In the genomic region with DNA sequence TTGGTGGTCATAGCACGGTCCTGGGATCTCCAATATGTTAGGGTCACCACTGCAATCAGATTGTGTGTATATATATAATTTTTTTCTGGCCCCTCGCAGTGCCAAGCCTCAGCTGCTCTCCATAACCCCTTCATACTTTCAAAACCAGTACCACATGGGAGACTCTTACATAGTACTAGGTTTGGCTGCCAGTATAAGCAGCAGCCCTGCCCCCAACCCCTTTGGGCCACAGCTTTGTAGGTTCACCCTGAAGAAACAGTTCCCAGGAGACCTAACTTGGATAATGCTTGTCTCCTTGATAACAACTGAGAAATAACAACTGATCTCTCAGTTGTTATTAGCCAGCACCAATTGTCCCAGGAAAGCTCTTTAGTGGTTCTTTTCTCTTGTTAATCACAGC, we compare ENCODE assay signal across 23 mouse cellular contexts.
DNase-seq lines count a peak whose midpoint lies in the region; ATAC-seq lines count a peak whose summit lies in the region.
"Had no signal": no experiment of that assay in that cellular context is flagged by ENCODE, and none has a peak within 500 bp of the region (broad histone marks: within the 10 kb centered on the region; RNA-seq: fewer than 3 reads in every experiment).

No protein-coding gene starts in this region.

- H3K9me3 ChIP-seq in embryonic facial prominence, embryonic 14.5 days (ENCODE audit: control insufficient read depth, low read length) = no peaks in the 10 kb centered on the region
- peaks cover 3% of the 10 kb centered on the region; the same call in 1 of the 2 replicates for H3K9me3 ChIP-seq in embryonic facial prominence, embryonic 10.5 days
- H3K9me3 ChIP-seq: embryonic facial prominence, embryonic 12.5 days; embryonic facial prominence, embryonic 15.5 days; forebrain, embryonic 12.5 days; G1E had no signal

- no peaks in the 10 kb centered on the region for H3K36me3 ChIP-seq in embryonic facial prominence, embryonic 14.5 days (ENCODE audit: control insufficient read depth, insufficient read depth, low read length)
- no peaks in the 10 kb centered on the region for H3K36me3 ChIP-seq in embryonic facial prominence, embryonic 10.5 days (replicated peaks)
- H3K36me3 ChIP-seq: embryonic facial prominence, embryonic 12.5 days; embryonic facial prominence, embryonic 15.5 days; forebrain, embryonic 10.5 days; forebrain, embryonic 12.5 days; G1E had no signal

- no peak overlapping the region for H3K4me3 ChIP-seq in embryonic facial prominence, embryonic 14.5 days (ENCODE audit: low read depth, low read length)
- H3K4me3 ChIP-seq in embryonic facial prominence, embryonic 10.5 days = no peak overlapping the region
- H3K4me3 ChIP-seq: embryonic facial prominence, embryonic 12.5 days; embryonic facial prominence, embryonic 15.5 days; erythroblast, embryonic 14.5 days; forebrain, embryonic 10.5 days; forebrain, embryonic 12.5 days had no signal

- H3K27me3 ChIP-seq in embryonic facial prominence, embryonic 14.5 days (replicated peaks; ENCODE audit: control insufficient read depth, insufficient read depth, low read length) = no peaks in the 10 kb centered on the region
- H3K27me3 ChIP-seq in embryonic facial prominence, embryonic 10.5 days (replicated peaks; ENCODE audit: low read depth, poor library complexity, severe bottlenecking) = no peaks in the 10 kb centered on the region
- H3K27me3 ChIP-seq: embryonic facial prominence, embryonic 12.5 days; embryonic facial prominence, embryonic 15.5 days had no signal

- peak; percentile 37 for DNase-seq in adrenal gland, postnatal 10 days
- DNase-seq in adrenal gland, postnatal 4 days (ENCODE audit: low spot score in 2 of 2) = no peak
- peak; percentile 13 for DNase-seq in embryonic facial prominence, embryonic 14.5 days (ENCODE audit: low spot score)
- DNase-seq in embryonic facial prominence, embryonic 10.5 days (ENCODE audit: low spot score) = no peak
- DNase-seq in NIH3T3 (ENCODE audit: low read depth) = peak; percentile 72
- DNase-seq: adrenal gland, adult 8-10 months; B cell, adult 2 months; cerebellum, adult 11 months; cerebellum, adult 18-20 months; cerebellum, adult 8-10 months; cerebellum, adult 9-11 months; cerebellum, postnatal 14 days; cerebellum, postnatal 36 days; embryo, embryonic 11 days had no signal

- H3K9ac ChIP-seq in embryonic facial prominence, embryonic 14.5 days (ENCODE audit: low read depth, low read length) = no peak overlapping the region
- H3K9ac ChIP-seq: embryonic facial prominence, embryonic 12.5 days; embryonic facial prominence, embryonic 15.5 days; forebrain, embryonic 12.5 days had no signal

- 67% methylated on average over 2 of the region's 2 CpGs for WGBS in embryonic facial prominence, embryonic 14.5 days
- WGBS in embryonic facial prominence, embryonic 10.5 days = 82% methylated on average over 2 of the region's 2 CpGs

- H3K4me1 ChIP-seq in embryonic facial prominence, embryonic 14.5 days (ENCODE audit: control insufficient read depth, insufficient read depth, low read length) = no peaks in the 10 kb centered on the region
- peaks cover 3% of the 10 kb centered on the region; the same call in 1 of the 2 replicates for H3K4me1 ChIP-seq in embryonic facial prominence, embryonic 10.5 days
- H3K4me1 ChIP-seq: embryonic facial prominence, embryonic 12.5 days; embryonic facial prominence, embryonic 15.5 days had no signal

- no peak overlapping the region for H3K27ac ChIP-seq in embryonic facial prominence, embryonic 14.5 days (replicated peaks; ENCODE audit: low read depth, low read length)
- H3K27ac ChIP-seq in embryonic facial prominence, embryonic 10.5 days (replicated peaks) = no peak overlapping the region
- H3K27ac ChIP-seq: embryonic facial prominence, embryonic 12.5 days; embryonic facial prominence, embryonic 15.5 days; forebrain, embryonic 10.5 days; forebrain, embryonic 12.5 days had no signal

- no peak overlapping the region for H3K4me2 ChIP-seq in embryonic facial prominence, embryonic 14.5 days (ENCODE audit: low read depth, low read length)
- H3K4me2 ChIP-seq: embryonic facial prominence, embryonic 12.5 days; embryonic facial prominence, embryonic 15.5 days; forebrain, embryonic 12.5 days had no signal

- no peak for ATAC-seq in embryonic facial prominence, embryonic 14.5 days (ENCODE audit: low read depth)
- ATAC-seq: CD4-positive, CD25-positive, alpha-beta regulatory T cell, adult 4 months; forebrain, embryonic 14.5 days; forebrain, embryonic 16.5 days had no signal

Comparison
In these comparisons a context has a peak if more than half of its experiments do, and no peak if none do; other contexts are left out.
1. DNase-seq: peak in adrenal gland, postnatal 10 days (single experiment), embryonic facial prominence, embryonic 14.5 days (single experiment) and NIH3T3 (single experiment); none in adrenal gland, postnatal 4 days (0 of 2) and embryonic facial prominence, embryonic 10.5 days (single experiment).